Mouse (Mus musculus) neural tube, embryonic 13.5 days (tissue): ENCODE results near the gene Safb2. TPM values are rescaled to one million over a fixed set of nuclear protein-coding genes. Genes with fewer than 3 reads are reported as not detected.
"Not testable (repeated sequence)": the region's sequence is repeated elsewhere in the genome, so short reads cannot be mapped to it uniquely, and the experiment has no call there.

Source experiments
- ATAC-seq: fragments of 200-750 bp; cut with Nextera tagmentation; 2 replicates; pipeline ENCODE4 v1.8.0; 2017; ENCODE audit warnings: low read depth, mild to moderate bottlenecking, moderate TSS enrichment, moderate library complexity
- H3K27ac ChIP-seq: fragments of 300-500 bp; sonication (generic); replicated peaks from 2 replicates; pipeline ENCODE4 v1.5.1; 2015; ENCODE audit warnings: moderate library complexity, mild to moderate bottlenecking, inconsistent platforms
- H3K27me3 ChIP-seq: fragments of 300-500 bp; sonication (generic); 2 replicates; pipeline ENCODE4 v1.6.1; 2015; ENCODE audit warnings: mild to moderate bottlenecking, inconsistent platforms
- H3K36me3 ChIP-seq: fragments of 300-500 bp; sonication (generic); 2 replicates; pipeline ENCODE4 v1.6.1; 2015; ENCODE audit warnings: mild to moderate bottlenecking, inconsistent platforms
- H3K4me1 ChIP-seq: fragments of 300-500 bp; sonication (generic); replicated peaks from 2 replicates; pipeline ENCODE4 v1.6.1; 2015; ENCODE audit warnings: inconsistent platforms
- H3K4me2 ChIP-seq: fragments of 300-500 bp; sonication (generic); 2 replicates; pipeline ENCODE4 v1.6.1; 2015; ENCODE audit warnings: inconsistent platforms, mild to moderate bottlenecking, moderate library complexity
- H3K4me3 ChIP-seq: fragments of 300-500 bp; sonication (generic); 2 replicates; pipeline ENCODE4 v1.5.1; 2015; ENCODE audit warnings: mild to moderate bottlenecking, inconsistent platforms
- H3K9ac ChIP-seq: fragments of 300-500 bp; sonication (generic); 2 replicates; pipeline ENCODE4 v1.6.1; 2015; ENCODE audit warnings: moderate library complexity, mild to moderate bottlenecking, inconsistent platforms
- H3K9me3 ChIP-seq: fragments of 300-500 bp; sonication (generic); 2 replicates; pipeline ENCODE4 v1.6.1; 2016; ENCODE audit warnings: inconsistent platforms
- WGBS: fragments of 180-500 bp; shearing (Covaris S2); methylation state at CpG from one replicate; pipeline ENCODE4 v1.1.7; 2015; 5-methylcytosine and 5-hydroxymethylcytosine counted together
- polyA plus RNA-seq: library from polyadenylated mRNA; unstranded; fragments of >200 nt; fragmentation: Nextera tagmentation; extraction: Ambion mirVana; gene quantifications from 2 replicates; pipeline ENCODE4 v1.2.1, GENCODE M21; 2015

The Safb2 gene
- polyA plus RNA-seq, 1 experiment from 2014 or later, result 67.6 TPM

- Histone ChIP-seq H3K4me1 (peaks cover 22% of the 10 kb centered on the region), H3K4me2 (no peak overlapping the region), H3K27ac (no peak overlapping the region), H3K9ac (no peak overlapping the region), H3K36me3 (peaks cover 66% of the 10 kb centered on the region), H3K4me3 (no peak overlapping the region), H3K27me3 (no peaks in the 10 kb centered on the region), H3K9me3 (no peaks in the 10 kb centered on the region)
- 93% methylated on average over 4 of the region's 4 CpGs for WGBS
- ATAC-seq, result no peak
These were observed 31.4 kb upstream of the Safb2 start for GRCm38 (mm10) chr17:56615792-56616191.

- ATAC-seq, result no peak
- H3K9me3 ChIP-seq, result no peaks in the 10 kb centered on the region
- 86% methylated on average over 11 of the region's 11 CpGs for WGBS
- H3K27me3 ChIP-seq, result no peaks in the 10 kb centered on the region
- H3K36me3 ChIP-seq, result peaks cover 61% of the 10 kb centered on the region
- peak overlapping the region; percentile 90 for H3K4me2 ChIP-seq
- peak overlapping the region; percentile 70 for H3K4me3 ChIP-seq
- peak overlapping the region; percentile 90; the same call in 1 of the 2 replicates for H3K9ac ChIP-seq
- peaks cover 27% of the 10 kb centered on the region for H3K4me1 ChIP-seq
- H3K27ac ChIP-seq, result no peak overlapping the region
These were observed 30.9 kb upstream of the Safb2 start for GRCm38 (mm10) chr17:56615136-56615784.

- ATAC-seq, result no peak
- no peaks in the 10 kb centered on the region for H3K9me3 ChIP-seq
- no peaks in the 10 kb centered on the region for H3K27me3 ChIP-seq
- peak overlapping the region; percentile 70 for H3K4me3 ChIP-seq
- peak overlapping the region; percentile 90 for H3K9ac ChIP-seq
- no peak overlapping the region for H3K27ac ChIP-seq
- 33% methylated on average over 14 of the region's 14 CpGs for WGBS
- H3K4me2 ChIP-seq, result peak overlapping the region; percentile 90
- H3K4me1 ChIP-seq, result peaks cover 30% of the 10 kb centered on the region
- peaks cover 54% of the 10 kb centered on the region for H3K36me3 ChIP-seq
These were observed 30.2 kb upstream of the Safb2 start for GRCm38 (mm10) chr17:56614391-56615135.

- H3K27me3 ChIP-seq, result not testable (repeated sequence)
These were observed 29.5 kb upstream of the Safb2 start for GRCm38 (mm10) chr17:56613893-56614292.

GRCm38 (mm10) chr17:56613236-56613844, 29.0 kb upstream of the Safb2 start, which contains the start of gene Rpl36:
TSS of gene Rpl36 (plus strand) at chr17:56613416.
- peak; percentile 51 for ATAC-seq
- peaks cover 39% of the 10 kb centered on the region for H3K4me1 ChIP-seq
- H3K27ac ChIP-seq, result peak within 1 kb of the TSS; percentile 91
- H3K9me3 ChIP-seq, result no peaks in the 10 kb centered on the region
- no peaks in the 10 kb centered on the region for H3K27me3 ChIP-seq
- peaks cover 41% of the 10 kb centered on the region for H3K36me3 ChIP-seq
- WGBS, result under 1% methylated on average over 52 of the region's 52 CpGs
- peak within 1 kb of the TSS; percentile 70 for H3K4me3 ChIP-seq
- peak within 1 kb of the TSS; percentile 90 for H3K9ac ChIP-seq
- peak within 1 kb of the TSS; percentile 90 for H3K4me2 ChIP-seq

More at GRCm38 (mm10) chr17:56613893-56614292, 29.5 kb upstream of the Safb2 start:
- Histone ChIP-seq H3K36me3 (peaks cover 47% of the 10 kb centered on the region), H3K4me1 (peaks cover 34% of the 10 kb centered on the region), H3K4me3 (peak overlapping the region; percentile 70), H3K9ac (peak overlapping the region; percentile 90), H3K4me2 (peak overlapping the region; percentile 90), H3K27ac (peak overlapping the region; percentile 91)
- under 1% methylated on average over 26 of the region's 26 CpGs for whole genome bisulfite sequencing
- H3K9me3 ChIP-seq, ATAC-seq: not testable (repeated sequence)

- H3K4me1 ChIP-seq, result peaks cover 47% of the 10 kb centered on the region
- H3K36me3 ChIP-seq, result peaks cover 36% of the 10 kb centered on the region
- not testable (repeated sequence) for H3K9me3 ChIP-seq, H3K4me3 ChIP-seq, ATAC-seq, H3K4me2 ChIP-seq, H3K27ac ChIP-seq, H3K9ac ChIP-seq, H3K27me3 ChIP-seq
- WGBS, result 78% methylated on average over 10 of the region's 10 CpGs
These were observed 28.2 kb upstream of the Safb2 start for GRCm38 (mm10) chr17:56612565-56612939.

- no peak overlapping the region for H3K4me2 ChIP-seq
- H3K36me3 ChIP-seq, result peaks cover 37% of the 10 kb centered on the region
- H3K4me1 ChIP-seq, result peaks cover 50% of the 10 kb centered on the region
- no peak overlapping the region for H3K27ac ChIP-seq
- no peak overlapping the region for H3K4me3 ChIP-seq
- ATAC-seq, result no peak
- H3K9me3 ChIP-seq, result no peaks in the 10 kb centered on the region
- no peak overlapping the region for H3K9ac ChIP-seq
- 12% methylated on average over 14 of the region's 14 CpGs for WGBS
- no peaks in the 10 kb centered on the region for H3K27me3 ChIP-seq
These were observed 27.6 kb upstream of the Safb2 start for GRCm38 (mm10) chr17:56611861-56612564.

GRCm38 (mm10) chr17:56611323-56611722, 26.9 kb upstream of the Safb2 start:
- Histone ChIP-seq H3K27me3 (no peaks in the 10 kb centered on the region), H3K36me3 (peaks cover 37% of the 10 kb centered on the region), H3K4me2 (no peak overlapping the region), H3K9ac (no peak overlapping the region), H3K4me1 (peaks cover 50% of the 10 kb centered on the region), H3K27ac (no peak overlapping the region), H3K9me3 (no peaks in the 10 kb centered on the region), H3K4me3 (no peak overlapping the region)
- 67% methylated on average over 2 of the region's 2 CpGs for WGBS
- ATAC-seq, result no peak

- ATAC-seq, result peak; percentile 90
- H3K27ac ChIP-seq, result peak within 1 kb of the TSS; percentile 78
- no peaks in the 10 kb centered on the region for H3K27me3 ChIP-seq
- peak within 1 kb of the TSS; percentile 76 for H3K9ac ChIP-seq
- peaks cover 40% of the 10 kb centered on the region for H3K4me1 ChIP-seq
- H3K4me3 ChIP-seq, result peak within 1 kb of the TSS; percentile 53
- peak within 1 kb of the TSS; percentile 64 for H3K4me2 ChIP-seq
- no peaks in the 10 kb centered on the region for H3K9me3 ChIP-seq
- peaks cover 37% of the 10 kb centered on the region for H3K36me3 ChIP-seq
- WGBS, result under 1% methylated on average over 44 of the region's 44 CpGs
These were observed 25.2 kb upstream of the Safb2 start, which contains the start of gene 2410015M20Rik for GRCm38 (mm10) chr17:56609452-56610171. TSS of gene 2410015M20Rik (minus strand) at chr17:56609771.

- no peaks in the 10 kb centered on the region for H3K9me3 ChIP-seq
- 65% methylated on average over 5 of the region's 5 CpGs for WGBS
- H3K4me1 ChIP-seq, result peaks cover 34% of the 10 kb centered on the region
- peak overlapping the region; percentile 64 for H3K4me2 ChIP-seq
- peaks cover 41% of the 10 kb centered on the region for H3K36me3 ChIP-seq
- ATAC-seq, result no peak
- peak overlapping the region; percentile 53 for H3K4me3 ChIP-seq
- H3K27ac ChIP-seq, result peak overlapping the region; percentile 78
- peak overlapping the region; percentile 71 for H3K9ac ChIP-seq
- H3K27me3 ChIP-seq, result no peaks in the 10 kb centered on the region
These were observed 24.3 kb upstream of the Safb2 start for GRCm38 (mm10) chr17:56608699-56609098.

GRCm38 (mm10) chr17:56607521-56608062, 23.2 kb upstream of the Safb2 start:
- Histone ChIP-seq H3K9me3 (no peaks in the 10 kb centered on the region), H3K9ac (no peak overlapping the region)
- ATAC-seq, result no peak

More at GRCm38 (mm10) chr17:56607521-56608062, 23.2 kb upstream of the Safb2 start:
- Histone ChIP-seq H3K4me1 (peaks cover 34% of the 10 kb centered on the region), H3K36me3 (peaks cover 52% of the 10 kb centered on the region), H3K4me3 (0 out of 2 replicates have a peak overlapping the region, but pooled peaks have one; percentile 53), H3K27me3 (no peaks in the 10 kb centered on the region), H3K27ac (no peak overlapping the region), H3K4me2 (no peak overlapping the region)
- 69% methylated on average over 3 of the region's 3 CpGs for WGBS
